Mouse (Mus musculus): Measurements from ENCODE around the gene Pawr. TPM values are rescaled to one million over a fixed set of nuclear protein-coding genes. Genes with fewer than 3 reads are reported as not detected.

The Pawr gene
- polyA plus RNA-seq, 1 experiment from 2014 or later: 10.5 TPM

- no peak for DNase-seq (ENCODE audit: low spot score)
- no peaks in the 10 kb centered on the region for H3K9me3 ChIP-seq
- WGBS: 93% methylated on average over 2 of the region's 2 CpGs
- H3K27ac ChIP-seq: no peak overlapping the region
- no peak overlapping the region for H3K4me3 ChIP-seq
- no peaks in the 10 kb centered on the region for H3K27me3 ChIP-seq (ENCODE audit: insufficient read depth, poor library complexity, severe bottlenecking)
- no peaks in the 10 kb centered on the region for H3K36me3 ChIP-seq
- H3K4me1 ChIP-seq (replicated peaks): 0 out of 2 replicates have a peak, but pooled peaks cover 3% of the 10 kb centered on the region
Observed at GRCm38 (mm10) chr10:108455883-108456282, 124.0 kb downstream of the Pawr start.

DNA sequence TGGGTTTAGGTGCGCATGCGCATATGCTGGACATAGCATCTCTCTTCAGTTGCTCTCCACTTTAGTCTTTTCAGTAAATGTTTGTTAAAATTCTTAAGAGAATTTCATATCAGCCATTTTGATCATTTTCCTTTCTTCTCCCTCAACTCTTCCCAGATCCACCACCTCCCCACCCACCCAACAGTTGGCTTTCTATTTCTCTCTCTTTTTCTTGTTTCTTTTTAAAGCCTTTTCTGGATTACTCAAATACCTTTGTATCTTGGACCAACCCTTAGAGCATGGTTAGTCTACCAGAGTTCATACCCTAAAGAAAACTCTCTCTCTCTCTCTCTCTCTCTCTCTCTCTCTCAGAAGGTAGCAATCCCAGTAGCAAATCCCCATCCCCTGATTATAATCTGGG, 125.1 kb downstream of the Pawr start:
- Histone ChIP-seq H3K4me3 (no peak overlapping the region), H3K27ac (no peak overlapping the region), H3K36me3 (no peaks in the 10 kb centered on the region), H3K9me3 (no peaks in the 10 kb centered on the region), H3K4me1 (replicated peaks) (0 out of 2 replicates have a peak, but pooled peaks cover 3% of the 10 kb centered on the region), H3K27me3 (ENCODE audit: insufficient read depth, poor library complexity, severe bottlenecking) (no peaks in the 10 kb centered on the region)
- 96% methylated on average over 2 of the region's 2 CpGs for WGBS
- no peak for DNase-seq (ENCODE audit: low spot score)

- no peak for DNase-seq (ENCODE audit: low spot score)
- no peaks in the 10 kb centered on the region for H3K27me3 ChIP-seq (ENCODE audit: insufficient read depth, poor library complexity, severe bottlenecking)
- H3K9me3 ChIP-seq: no peaks in the 10 kb centered on the region
- no peaks in the 10 kb centered on the region for H3K36me3 ChIP-seq
- 80% methylated on average over 2 of the region's 2 CpGs for WGBS
- H3K4me1 ChIP-seq (replicated peaks): no peaks in the 10 kb centered on the region
- H3K27ac ChIP-seq: no peak overlapping the region
- H3K4me3 ChIP-seq: no peak overlapping the region
Observed at GRCm38 (mm10) chr10:108461862-108462261, 129.9 kb downstream of the Pawr start.

Other genes with a start within 250 kb of the Pawr start
- 57.2 and 70.9 TPM in 2 replicates for gene Ppp1r12a, start 169.9 kb upstream of the Pawr start, polyA plus RNA-seq (2016; fragmentation: Nextera tagmentation; extraction: Ambion mirVana)